Mouse (Mus musculus): ENCODE data around the gene Cpa4.

Gene Cpa4

DNA sequence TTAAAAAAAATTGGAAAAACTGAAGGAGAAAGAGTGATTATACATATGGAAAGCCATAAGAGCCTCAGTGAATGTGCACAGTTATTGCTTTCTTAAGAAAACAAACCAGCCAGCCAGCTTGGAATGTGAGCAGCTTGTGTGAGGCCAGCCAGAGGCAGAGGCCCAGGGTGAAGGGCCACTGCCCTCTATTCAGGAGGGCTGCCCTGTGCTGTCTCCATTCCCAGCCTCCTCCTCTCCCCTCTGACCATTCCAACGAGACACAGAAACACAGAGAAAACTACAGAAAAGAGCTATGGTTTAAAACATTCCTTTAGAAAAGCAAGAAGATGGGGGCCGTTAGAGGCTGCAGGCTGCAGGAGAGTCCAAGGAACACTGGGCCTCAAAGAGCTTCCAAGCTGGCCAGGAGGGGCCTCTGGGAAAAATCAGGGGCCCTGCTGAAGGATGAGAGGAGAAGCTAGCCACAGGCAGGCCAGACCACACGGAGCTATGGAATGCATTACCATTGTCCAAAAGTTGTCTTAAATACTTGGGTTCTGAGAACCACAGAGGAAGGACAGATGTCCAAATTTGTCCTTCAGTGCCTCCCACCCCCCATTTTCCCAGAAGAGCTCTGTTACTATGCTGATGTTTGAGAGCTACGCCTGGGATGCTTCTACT lies 68.1 kb downstream of the Cpa4 start:
- no peak for DNase-seq

DNA sequence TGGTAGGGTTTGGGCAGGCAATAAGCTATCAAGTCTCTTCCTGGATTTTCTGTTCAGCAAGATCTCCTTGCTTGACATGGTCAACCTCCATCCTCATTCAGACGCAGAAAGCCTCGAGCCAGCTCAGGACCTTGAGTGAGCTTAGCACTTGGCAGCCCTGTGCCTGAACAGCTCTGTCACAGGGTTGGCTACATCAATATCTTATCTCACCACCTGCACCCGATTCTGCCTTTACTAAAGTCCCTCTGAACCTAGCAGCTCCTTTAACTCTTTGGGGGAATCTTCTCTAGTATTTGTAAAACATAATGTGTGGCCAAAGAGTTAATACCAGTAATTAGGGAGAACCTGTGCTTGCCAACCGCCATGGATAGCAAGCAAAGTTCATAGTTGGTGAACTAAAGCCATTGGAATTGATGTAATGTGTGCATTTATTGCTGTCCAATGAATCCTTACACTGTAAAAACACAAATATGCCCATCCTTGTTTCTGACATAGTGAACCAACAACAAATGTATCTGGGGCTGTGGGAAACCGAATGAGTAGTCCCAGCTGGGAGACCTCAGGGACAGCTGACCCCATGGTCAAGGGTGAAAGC lies 70.6 kb downstream of the Cpa4 start, which contains the start of gene Cpa1:
Gene Cpa1 (plus strand): TSS at position 545 of the 595 bp plus-strand sequence.
- DNase-seq, result peak in 1 of 2 experiments; percentile 8
